Mouse (Mus musculus): ENCODE measurements around the gene Mcoln3. TPM values are rescaled to one million over a fixed set of nuclear protein-coding genes. Genes with fewer than 3 reads are reported as not detected.

The Mcoln3 gene
- total and polyA plus RNA-seq, 3 experiments, result 5.2 to 11.3 (median 5.3) TPM

DNA sequence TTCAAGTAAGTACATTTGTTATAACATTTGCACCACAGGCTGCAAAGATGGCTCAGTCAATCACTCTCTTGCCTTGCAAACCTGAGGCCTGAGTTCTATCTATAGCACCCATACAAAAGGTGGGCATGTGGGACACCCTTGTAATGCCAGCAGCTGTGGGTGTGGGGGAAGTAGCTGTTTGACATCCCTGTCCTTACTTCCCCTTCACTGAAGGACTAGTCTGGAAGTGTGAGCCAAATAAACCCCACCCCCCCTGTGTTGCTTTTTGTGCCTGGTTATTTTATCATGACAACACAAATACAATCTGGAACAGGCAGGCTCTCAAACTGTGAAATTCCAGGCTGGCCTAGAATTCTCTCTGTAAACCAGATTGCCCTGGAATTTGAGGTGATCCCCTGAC lies 17.3 kb upstream of the Mcoln3 start:
- in situ Hi-C loops (cut with MboI; ENCODE audit: low pct_ligation_motif_present, low pct_unique_long_range_greater_than_20kb, low sequenced_read_pairs), result no loop called here
- Histone ChIP-seq H3K9me3 (replicated peaks; ENCODE audit: low read length) (peaks cover 13% of the 10 kb centered on the region), H3K36me3 (replicated peaks in 1 of 2; ENCODE audit: control insufficient read depth in 1 of 2, insufficient read depth in 1 of 2, low read length in 1 of 2) (no peaks in the 10 kb centered on the region), H3K9ac (ENCODE audit: insufficient read depth, low read depth) (no peak overlapping the region), H3K79me2 (replicated peaks; ENCODE audit: control insufficient read depth, extremely low read depth, insufficient read depth, poor library complexity, severe bottlenecking) (no peaks in the 10 kb centered on the region), H3K27ac (ENCODE audit: insufficient read depth, low read depth) (no peak overlapping the region), H3K4me3 (replicated peaks in 1 of 3; ENCODE audit: low read depth in 2 of 3, low read length in 2 of 3, poor library complexity in 1 of 3) (no peak overlapping the region), H3K4me1 (ENCODE audit: control insufficient read depth in 1 of 2, insufficient read depth in 2 of 2) (peaks cover 0 to 6% of the 10 kb centered on the region in 2 experiments; a peak in 1 of 4 replicates), H3K4me2 (ENCODE audit: insufficient read depth, low read depth, poor library complexity, severe bottlenecking) (no peak overlapping the region), H3K27me3 (replicated peaks) (no peaks in the 10 kb centered on the region)
- TF ChIP-seq UBTF (IDR thresholded peaks at IDR 0.05; ENCODE audit: low read depth, low read length), result no peak
- no peak for TF ChIP-seq CTCF (conservative IDR thresholded peaks at IDR 0.05 in 1 of 2, IDR thresholded peaks at IDR 0.05 in 1 of 2; ENCODE audit: low read depth in 2 of 2, low read length in 2 of 2)
- TF ChIP-seq ZMIZ1 (IDR thresholded peaks at IDR 0.05; ENCODE audit: low read depth, low read length), result no peak
- TF ChIP-seq JUN (IDR thresholded peaks at IDR 0.05; ENCODE audit: insufficient read depth, low read depth, low read length), result no peak
- TF ChIP-seq ELF1 (IDR thresholded peaks at IDR 0.05; ENCODE audit: low read depth, low read length), result no peak
- no peak for TF ChIP-seq GABPA (IDR thresholded peaks at IDR 0.05; ENCODE audit: insufficient replicate concordance, low read depth, low read length)
- no peak for TF ChIP-seq USF1 (IDR thresholded peaks at IDR 0.05; ENCODE audit: low read depth, low read length)
- dilution Hi-C loops (cut with MboI; ENCODE audit: extremely low pct_ligation_motif_present, extremely low pct_unique_long_range_greater_than_20kb, low sequenced_read_pairs), result no loop called here
- DNase-seq (ENCODE audit: extremely low read depth), result no peak

DNA sequence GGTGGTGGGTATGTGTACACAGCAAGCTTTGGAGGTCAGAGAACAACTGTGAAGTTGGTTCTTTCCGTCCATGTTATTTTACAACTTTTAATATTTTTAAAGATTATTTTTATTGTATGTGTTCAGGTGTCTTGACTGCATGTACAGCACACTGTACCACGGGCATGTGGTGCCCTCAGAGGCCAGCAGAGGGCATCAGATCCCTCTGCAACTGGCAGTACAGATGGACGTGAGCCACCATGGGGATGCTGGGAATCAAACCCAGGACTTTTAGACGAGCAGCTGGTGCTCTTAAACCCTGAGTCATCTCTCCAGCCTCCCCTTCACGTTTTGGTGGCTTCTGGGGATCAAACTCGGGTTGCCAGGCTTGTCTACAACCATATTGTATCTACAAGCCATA lies 15.2 kb upstream of the Mcoln3 start:
- H3K9ac ChIP-seq (ENCODE audit: insufficient read depth, low read depth), result no peak overlapping the region
- H3K36me3 ChIP-seq (replicated peaks in 1 of 2; ENCODE audit: control insufficient read depth in 1 of 2, insufficient read depth in 1 of 2, low read length in 1 of 2), result no peaks in the 10 kb centered on the region
- H3K4me2 ChIP-seq (ENCODE audit: insufficient read depth, low read depth, poor library complexity, severe bottlenecking), result no peak overlapping the region
- in situ Hi-C loops (cut with MboI; ENCODE audit: low pct_ligation_motif_present, low pct_unique_long_range_greater_than_20kb, low sequenced_read_pairs) (no loop called here), dilution Hi-C loops (cut with MboI; ENCODE audit: extremely low pct_ligation_motif_present, extremely low pct_unique_long_range_greater_than_20kb, low sequenced_read_pairs) (no loop called here)
- peak; percentile 22 for DNase-seq (ENCODE audit: extremely low read depth)
- H3K27ac ChIP-seq (ENCODE audit: insufficient read depth, low read depth), result no peak overlapping the region
- TF ChIP-seq ZC3H11A (IDR thresholded peaks at IDR 0.05; ENCODE audit: low read depth, low read length), result peak; percentile 15; the same call in 1 of the 2 replicates
- peak; percentile 42 to 71 for TF ChIP-seq CTCF (conservative IDR thresholded peaks at IDR 0.05 in 1 of 2, IDR thresholded peaks at IDR 0.05 in 1 of 2; ENCODE audit: low read depth in 2 of 2, low read length in 2 of 2)
- no peak for TF ChIP-seq TBP (conservative IDR thresholded peaks at IDR 0.05; ENCODE audit: low read depth, low read length)
- peak; percentile 90 for TF ChIP-seq SMC3 (IDR thresholded peaks at IDR 0.05; ENCODE audit: low read depth, low read length)
- TF ChIP-seq RAD21 (IDR thresholded peaks at IDR 0.05; ENCODE audit: low read depth, low read length), result peak; percentile 69
- H3K9me3 ChIP-seq (replicated peaks; ENCODE audit: low read length), result peaks cover 22% of the 10 kb centered on the region
- H3K27me3 ChIP-seq (replicated peaks), result no peaks in the 10 kb centered on the region
- H3K4me1 ChIP-seq (ENCODE audit: control insufficient read depth in 1 of 2, insufficient read depth in 2 of 2), result peaks cover 0 to 6% of the 10 kb centered on the region in 2 experiments; a peak in 1 of 4 replicates
- no peaks in the 10 kb centered on the region for H3K79me2 ChIP-seq (replicated peaks; ENCODE audit: control insufficient read depth, extremely low read depth, insufficient read depth, poor library complexity, severe bottlenecking)
- H3K4me3 ChIP-seq (replicated peaks in 1 of 3; ENCODE audit: low read depth in 2 of 3, low read length in 2 of 3, poor library complexity in 1 of 3), result no peak overlapping the region

DNA sequence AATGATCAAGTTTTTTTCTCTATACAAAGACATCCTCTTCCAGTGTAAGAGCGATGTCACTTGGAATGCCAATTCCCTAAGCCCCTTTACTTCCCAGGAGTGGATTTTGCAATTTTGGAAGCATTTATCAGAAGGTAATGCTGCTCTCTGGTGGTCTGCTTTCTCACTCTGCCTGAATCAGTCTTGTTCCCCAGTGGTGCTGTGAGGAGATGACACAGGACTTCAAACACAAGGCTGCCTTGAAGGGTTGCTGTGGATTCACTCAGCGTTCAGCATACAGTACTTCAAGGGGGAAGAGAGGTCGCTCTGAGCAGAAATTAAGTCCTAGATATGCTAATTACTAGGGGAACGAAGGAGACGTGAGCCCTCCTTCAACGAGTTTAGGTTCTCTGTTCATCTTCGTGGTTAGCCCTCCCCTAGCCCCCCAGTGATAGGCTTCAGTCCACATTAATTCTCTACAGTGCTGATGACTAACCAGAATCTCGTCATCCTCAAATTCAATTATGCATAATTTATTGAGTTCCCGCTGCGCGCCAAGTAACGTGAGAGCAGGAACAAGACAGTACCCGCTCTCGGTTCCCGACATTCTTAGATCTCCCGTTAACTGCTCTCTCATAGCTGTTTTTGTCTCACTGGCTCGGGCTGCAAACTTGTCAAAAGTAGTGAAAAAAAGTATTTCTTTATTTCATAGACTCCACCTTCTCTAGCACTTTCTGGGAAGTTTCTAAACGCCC lies 10.0 kb upstream of the Mcoln3 start:
- no peak overlapping the region for H3K27ac ChIP-seq (ENCODE audit: insufficient read depth, low read depth)
- H3K4me1 ChIP-seq (ENCODE audit: control insufficient read depth in 1 of 2, insufficient read depth in 2 of 2), result peaks cover 6 to 15% of the 10 kb centered on the region in 2 experiments
- in situ Hi-C loops (cut with MboI; ENCODE audit: low pct_ligation_motif_present, low pct_unique_long_range_greater_than_20kb, low sequenced_read_pairs) (no loop called here), dilution Hi-C loops (cut with MboI; ENCODE audit: extremely low pct_ligation_motif_present, extremely low pct_unique_long_range_greater_than_20kb, low sequenced_read_pairs) (no loop called here)
- peaks cover 17% of the 10 kb centered on the region for H3K9me3 ChIP-seq (replicated peaks; ENCODE audit: low read length)
- H3K4me2 ChIP-seq (ENCODE audit: insufficient read depth, low read depth, poor library complexity, severe bottlenecking), result peak overlapping the region; percentile 99
- H3K36me3 ChIP-seq (replicated peaks in 1 of 2; ENCODE audit: control insufficient read depth in 1 of 2, insufficient read depth in 1 of 2, low read length in 1 of 2), result no peaks in the 10 kb centered on the region
- no peak for DNase-seq (ENCODE audit: extremely low read depth)
- no peaks in the 10 kb centered on the region for H3K79me2 ChIP-seq (replicated peaks; ENCODE audit: control insufficient read depth, extremely low read depth, insufficient read depth, poor library complexity, severe bottlenecking)
- peak overlapping the region in 2 of 3 experiments; percentile 15 to 51 for H3K4me3 ChIP-seq (replicated peaks in 1 of 3; ENCODE audit: low read depth in 2 of 3, low read length in 2 of 3, poor library complexity in 1 of 3)
- TF ChIP-seq ELF1 (IDR thresholded peaks at IDR 0.05; ENCODE audit: low read depth, low read length) (0 out of 2 replicates have a peak, but pooled peaks have one; percentile 12), KAT2A (IDR thresholded peaks at IDR 0.05; ENCODE audit: insufficient replicate concordance, low read length) (no peak), SMC3 (IDR thresholded peaks at IDR 0.05; ENCODE audit: low read depth, low read length) (no peak), EP300 (IDR thresholded peaks at IDR 0.05; ENCODE audit: low read length) (peak; percentile 28; the same call in 1 of the 2 replicates), MAFK (IDR thresholded peaks at IDR 0.05; ENCODE audit: insufficient replicate concordance, low read length) (no peak), ZC3H11A (IDR thresholded peaks at IDR 0.05; ENCODE audit: low read depth, low read length) (no peak), BHLHE40 (IDR thresholded peaks at IDR 0.05; ENCODE audit: low read depth, low read length) (peak; percentile 44), POLR2A (IDR thresholded peaks at IDR 0.05; ENCODE audit: low read depth, low read length) (no peak), USF2 (conservative IDR thresholded peaks at IDR 0.05; ENCODE audit: low read depth, low read length) (no peak), E2F4 (IDR thresholded peaks at IDR 0.05; ENCODE audit: insufficient replicate concordance, low read depth, low read length) (0 out of 2 replicates have a peak, but pooled peaks have one; percentile 80), CTCF (conservative IDR thresholded peaks at IDR 0.05 in 1 of 2, IDR thresholded peaks at IDR 0.05 in 1 of 2; ENCODE audit: low read depth in 2 of 2, low read length in 2 of 2) (peak in 1 of 2 experiments; percentile 37; a peak in 2 of 4 replicates)
- H3K9ac ChIP-seq (ENCODE audit: insufficient read depth, low read depth), result peak overlapping the region; percentile 17; the same call in 1 of the 2 replicates
- no peaks in the 10 kb centered on the region for H3K27me3 ChIP-seq (replicated peaks)
